Mouse (Mus musculus) frontal cortex, adult (tissue): ENCODE data around the gene Sdsl.
"Not testable (repeated sequence)": the region's sequence is repeated elsewhere in the genome, so short reads cannot be mapped to it uniquely, and the experiment has no call there.

ENCODE experiments used
- ATAC-seq: cut with Nextera tagmentation; 2 replicates; pipeline ENCODE4 v1.9.2; 2017; ENCODE audit warnings: mild to moderate bottlenecking, moderate library complexity, mixed read lengths; ENCODE audit not compliant: low TSS enrichment

Gene Sdsl

DNA sequence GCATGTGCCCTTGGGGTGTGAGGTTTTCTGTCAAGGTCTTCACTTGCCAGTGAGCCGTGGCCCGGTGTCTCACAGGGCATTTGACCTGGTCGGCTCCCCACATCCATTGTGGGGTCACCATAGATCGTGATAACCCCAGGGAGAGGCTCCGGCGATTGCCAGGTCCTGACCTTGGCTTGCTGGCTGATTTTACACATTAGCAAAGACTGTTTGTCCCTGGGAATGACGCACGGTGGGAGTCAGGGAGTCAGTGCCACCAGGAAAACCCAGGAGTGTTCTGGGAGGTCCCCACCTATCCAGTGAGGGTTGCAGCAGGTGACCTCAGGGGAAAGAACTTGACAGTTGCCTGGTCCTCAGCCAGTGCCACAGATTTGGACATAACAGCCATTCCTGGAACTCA, at the start of gene Sdsl:
Sdsl (minus strand) TSS at position 41 of the 400 bp plus-strand sequence.
- no peak for ATAC-seq

DNA sequence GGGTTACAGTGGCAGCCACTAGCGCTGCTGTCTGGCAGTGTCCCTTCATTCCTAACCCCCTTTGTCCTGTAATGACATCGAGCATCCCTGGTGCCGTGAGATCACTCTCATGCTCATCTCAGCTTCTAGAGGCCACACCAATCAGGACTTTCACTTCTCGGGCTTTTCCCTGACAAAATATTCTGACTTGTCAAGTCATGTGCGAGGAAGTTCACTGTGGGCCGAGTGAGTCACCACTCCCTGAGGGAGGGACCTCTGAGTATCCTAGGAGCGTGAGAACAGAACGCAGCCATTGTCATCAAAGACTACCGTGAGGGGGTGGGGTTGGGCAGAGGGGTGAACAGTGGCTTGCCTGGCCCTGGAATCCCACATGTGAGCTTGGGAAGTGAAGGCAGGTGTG, 44.9 kb upstream of the Sdsl start:
- ATAC-seq = no peak

DNA sequence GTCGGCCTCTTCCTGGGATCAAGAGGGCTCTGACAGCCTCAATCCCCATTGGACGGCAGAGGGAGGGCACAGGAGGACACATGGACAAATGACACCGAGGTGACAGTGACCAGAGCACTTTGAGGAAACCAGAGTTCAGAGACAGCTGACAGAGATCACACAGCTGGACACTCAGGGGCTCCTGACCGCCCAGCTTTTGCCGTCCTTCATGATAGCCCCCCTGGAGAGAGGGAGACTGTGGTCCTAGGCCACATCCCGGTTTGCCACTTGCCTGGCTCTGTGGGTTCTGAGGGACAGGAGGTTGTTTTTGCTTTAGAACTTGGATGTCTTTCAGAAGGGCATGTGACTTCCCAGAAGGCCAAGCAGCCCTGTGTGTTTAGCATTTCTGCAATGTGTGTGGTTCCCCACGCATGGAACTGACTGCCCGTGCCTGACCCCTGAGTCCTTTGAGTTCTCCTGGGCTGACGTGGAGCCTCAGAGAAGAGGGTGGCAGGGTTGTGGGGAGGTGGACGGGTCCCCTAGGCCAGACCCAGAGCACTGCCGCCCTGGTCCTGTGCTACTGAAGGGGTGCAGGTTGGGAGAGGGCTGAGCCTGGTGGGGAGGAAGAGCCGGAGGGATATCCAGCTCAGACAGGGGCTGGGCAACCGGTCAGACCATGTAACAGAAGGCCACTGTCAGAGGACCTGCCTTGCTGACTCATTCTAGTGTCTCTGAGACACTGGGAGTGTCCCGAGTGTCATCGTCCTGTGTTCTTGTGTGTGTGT, 43.8 kb upstream of the Sdsl start:
- no peak for ATAC-seq

- ATAC-seq = no peak
These were observed 42.8 kb upstream of the Sdsl start for GRCm38 (mm10) chr5:120515451-120515850.

- no peak for ATAC-seq
These were observed 42.1 kb upstream of the Sdsl start for GRCm38 (mm10) chr5:120514754-120515153.

GRCm38 (mm10) chr5:120514031-120514677, 41.5 kb upstream of the Sdsl start:
- no peak for ATAC-seq

DNA sequence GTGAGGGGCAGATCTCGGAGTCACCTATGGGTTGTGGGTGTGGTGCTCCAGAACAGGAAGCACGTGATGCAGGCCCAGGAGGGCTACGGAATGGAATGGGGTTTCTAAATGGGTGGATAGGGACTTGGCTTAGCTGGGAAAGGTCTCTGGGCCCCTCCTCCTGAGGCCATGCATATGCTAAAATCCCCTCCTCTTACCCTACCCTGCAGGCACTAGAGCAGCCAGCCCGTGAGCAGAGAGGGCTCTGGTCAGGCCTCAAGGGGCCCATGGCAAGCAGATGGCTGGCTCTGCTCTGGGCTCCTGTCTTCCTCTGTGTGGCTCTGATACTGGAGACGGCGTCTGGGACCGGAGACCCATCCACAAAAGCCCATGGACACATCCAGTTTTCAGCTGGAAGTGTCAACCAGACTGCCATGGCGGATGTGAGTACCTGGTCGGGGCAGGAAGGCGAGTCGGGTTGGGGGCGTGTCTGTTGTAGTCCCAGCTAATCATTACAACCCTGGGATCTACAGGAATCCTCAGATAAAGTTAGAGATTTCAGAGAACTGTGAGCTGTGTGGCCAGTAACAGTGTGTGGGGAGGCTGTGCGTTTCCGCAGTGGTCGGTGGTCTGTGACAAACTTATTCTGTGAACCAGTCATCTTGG, 40.4 kb upstream of the Sdsl start:
- ATAC-seq = no peak

DNA sequence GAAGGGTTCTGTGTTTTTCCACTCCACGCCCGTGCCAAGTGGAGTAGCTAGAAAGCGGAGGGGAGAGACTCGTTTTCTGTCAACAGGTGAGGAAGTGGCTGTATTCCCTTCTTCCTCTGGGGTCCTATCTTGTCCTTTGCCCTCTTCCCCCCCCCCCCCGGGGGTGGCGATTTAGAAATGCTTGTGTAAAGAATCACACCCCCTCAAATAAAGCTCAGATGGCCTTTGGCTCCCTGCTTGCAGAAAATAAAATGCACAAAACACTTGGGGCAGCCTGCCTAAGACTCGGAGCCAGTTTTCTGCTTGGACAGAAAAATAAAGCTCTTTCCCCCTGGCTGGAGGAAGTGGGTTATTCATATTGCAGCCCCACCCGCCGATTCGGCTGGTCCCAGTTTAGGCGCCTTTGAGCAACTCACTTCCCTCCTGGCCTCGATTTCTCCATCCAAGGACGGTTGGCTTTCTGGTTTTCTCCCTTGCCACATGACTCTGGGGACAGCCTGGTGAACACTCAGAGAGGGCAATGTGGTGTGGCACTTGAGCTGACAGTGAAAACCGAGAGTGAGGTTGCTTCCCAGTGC, 39.1 kb upstream of the Sdsl start:
- 0 out of 2 replicates have a peak, but pooled peaks have one; percentile 14 for ATAC-seq

- ATAC-seq = peak; percentile 85; the same call in 1 of the 2 replicates
These were observed 38.5 kb upstream of the Sdsl start, which contains the start of gene Slc8b1 for GRCm38 (mm10) chr5:120510982-120511642. Gene Slc8b1 (plus strand): TSS chr5:120511168.

DNA sequence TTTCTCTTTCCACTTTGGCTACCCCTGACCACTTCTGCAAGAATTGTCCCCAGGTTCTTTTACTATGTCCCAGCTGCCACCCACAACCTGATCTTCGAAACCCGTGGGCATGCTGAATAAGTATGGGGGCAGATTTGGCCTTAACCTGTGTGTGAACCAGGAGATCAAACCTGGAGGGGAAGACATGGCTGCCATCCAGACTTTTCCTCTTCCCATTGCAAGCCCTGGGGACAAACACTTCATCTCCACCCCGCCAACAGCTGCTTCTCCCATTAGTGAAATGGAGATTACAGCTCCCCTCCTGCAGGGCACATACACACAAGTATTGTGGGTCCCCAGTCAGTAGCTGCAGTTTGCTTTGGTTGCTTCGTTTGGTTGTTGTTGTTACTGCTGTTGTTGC, 34.7 kb upstream of the Sdsl start:
- no peak for ATAC-seq

DNA sequence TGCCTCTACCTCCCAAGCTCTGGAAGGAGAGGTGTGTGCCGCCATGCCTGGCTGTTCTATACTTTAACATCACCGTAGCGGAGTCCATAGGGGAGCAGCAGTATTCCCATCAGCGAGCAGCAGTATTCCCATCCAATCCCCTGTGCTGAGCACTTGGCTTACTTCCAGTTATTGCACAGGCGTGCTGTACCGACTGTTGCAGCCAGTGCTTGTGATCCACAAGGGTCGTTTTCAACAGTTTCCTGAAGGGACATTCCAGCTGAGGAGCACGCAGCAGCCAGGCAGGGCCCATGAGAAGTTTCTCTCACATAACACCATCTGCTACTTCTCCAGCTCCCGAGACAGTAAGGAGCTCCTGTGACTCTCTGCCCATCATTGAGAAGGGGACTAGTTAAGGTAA, 33.9 kb upstream of the Sdsl start:
- no peak for ATAC-seq

GRCm38 (mm10) chr5:120505781-120506180, 33.2 kb upstream of the Sdsl start:
- ATAC-seq = no peak

DNA sequence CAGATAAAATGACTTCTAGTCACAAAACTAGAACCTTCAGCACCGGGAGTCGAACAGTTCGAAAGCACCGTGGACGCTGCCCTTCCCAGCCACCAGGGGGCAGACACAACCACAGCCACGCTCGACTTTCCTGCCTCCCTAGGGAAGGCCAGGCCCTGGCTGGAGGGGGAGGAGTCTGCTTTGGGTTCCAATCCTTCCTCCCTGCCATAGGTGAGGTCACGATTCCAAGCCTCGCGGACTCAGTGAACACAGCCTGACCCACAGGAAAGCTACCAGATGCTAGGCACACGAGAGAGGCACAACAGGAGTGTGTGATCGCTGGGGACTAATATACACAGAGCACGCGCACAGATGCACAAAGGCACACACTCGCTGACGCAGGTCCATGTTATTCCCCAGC, 32.8 kb upstream of the Sdsl start:
- ATAC-seq = 0 out of 2 replicates have a peak, but pooled peaks have one; percentile 17

DNA sequence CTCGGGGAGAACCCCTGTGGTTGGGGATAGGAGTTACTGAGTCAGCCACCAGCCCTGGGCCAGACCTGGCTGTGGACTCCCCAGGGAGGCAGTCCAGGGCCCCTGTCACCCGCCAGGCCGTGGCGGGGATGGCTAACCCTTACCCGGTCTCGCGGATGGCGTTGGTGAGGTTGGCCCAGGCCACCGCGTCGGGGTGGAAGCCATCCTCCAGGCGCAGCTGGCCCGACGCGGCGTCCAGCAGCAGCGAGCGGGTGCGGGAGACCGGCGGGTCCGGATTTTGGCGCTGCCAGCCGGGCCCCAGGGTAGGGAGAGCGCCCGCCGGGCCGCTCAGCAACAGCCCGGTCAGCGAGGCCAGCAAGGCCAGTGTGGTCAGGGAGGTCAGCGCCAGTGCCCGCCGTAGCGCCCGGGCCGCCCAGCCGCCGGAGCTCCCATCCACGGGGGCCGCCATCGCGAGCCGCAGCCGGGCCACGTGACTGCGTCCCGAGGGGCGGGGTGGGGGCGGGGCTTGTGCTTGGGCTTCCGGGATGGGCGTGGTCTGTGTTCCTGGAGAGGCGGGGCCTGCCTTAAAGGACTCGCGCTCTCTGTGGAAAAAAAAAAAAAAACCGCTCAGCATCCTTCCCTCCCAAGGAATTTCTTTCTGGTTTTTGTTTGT, 30.7 kb upstream of the Sdsl start, which contains the start of gene Plbd2:
Plbd2 (minus strand) TSS at position 482 of the 652 bp plus-strand sequence.
- ATAC-seq = peak; percentile 51

DNA sequence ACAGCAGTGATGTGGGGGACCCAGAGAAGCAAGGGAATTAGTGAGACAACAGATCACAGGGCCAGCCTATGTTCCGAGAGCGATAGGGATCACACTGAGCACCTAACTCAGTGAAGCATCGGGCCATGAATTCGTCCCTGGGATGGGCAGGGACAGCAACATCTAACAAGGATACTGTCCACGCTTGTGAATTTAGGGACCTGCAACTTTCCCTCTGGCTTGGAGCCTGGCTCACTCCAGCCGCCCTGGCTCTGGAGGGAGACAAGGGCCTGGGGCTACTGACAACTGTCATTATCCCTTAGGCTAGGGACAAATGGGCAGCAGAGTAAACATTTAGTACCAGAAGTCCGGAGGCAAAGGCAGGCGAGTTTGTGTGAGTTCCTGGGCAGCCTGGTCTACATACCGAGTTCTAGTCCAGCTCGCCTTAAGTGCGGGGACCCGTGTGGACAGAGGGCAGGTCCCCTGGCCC, 30.1 kb upstream of the Sdsl start:
- peak; percentile 24; the same call in 1 of the 2 replicates for ATAC-seq

- ATAC-seq = peak; percentile 34; the same call in 1 of the 2 replicates
These were observed 29.6 kb upstream of the Sdsl start for GRCm38 (mm10) chr5:120502147-120502621.

DNA sequence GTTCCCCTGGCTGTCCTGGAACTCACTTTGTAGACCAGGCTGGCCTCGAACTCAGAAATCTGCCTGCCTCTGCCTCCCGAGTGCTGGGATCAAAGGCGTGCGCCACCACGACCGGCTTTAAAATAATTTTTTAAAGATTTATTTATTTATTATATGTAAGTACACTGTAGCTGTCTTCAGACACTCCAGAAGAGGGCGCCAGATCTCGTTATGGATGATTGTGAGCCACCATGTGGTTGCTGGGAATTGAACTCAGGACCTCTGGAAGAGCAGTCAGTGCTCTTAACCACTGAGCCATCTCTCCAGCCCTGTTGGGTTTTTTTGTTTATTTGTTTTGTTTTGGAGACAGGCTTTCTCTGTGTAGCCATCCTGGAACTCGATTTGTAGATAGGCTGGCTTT, 28.0 kb upstream of the Sdsl start:
- not testable (repeated sequence) for ATAC-seq

DNA sequence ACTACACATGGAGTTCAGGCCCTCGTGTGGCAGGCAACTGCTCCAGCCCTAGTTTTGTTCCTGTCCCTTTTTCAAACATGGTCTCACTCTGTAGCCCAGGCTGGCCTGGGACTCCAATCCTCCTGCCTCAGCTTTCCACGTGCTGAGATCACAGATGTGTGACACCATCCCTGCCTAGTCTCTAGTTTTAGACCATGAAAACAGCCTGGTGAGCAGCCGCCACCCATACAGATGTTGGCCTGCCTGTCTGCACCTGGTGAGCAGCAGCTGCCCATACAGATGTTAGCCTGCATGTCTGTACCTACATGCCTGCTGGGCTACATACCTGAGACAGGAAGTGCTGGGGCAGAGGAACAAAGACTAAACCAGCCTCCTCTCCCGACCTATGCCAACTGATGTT, 26.6 kb upstream of the Sdsl start:
- no peak for ATAC-seq

- ATAC-seq = no peak
These were observed 24.5 kb upstream of the Sdsl start for GRCm38 (mm10) chr5:120497071-120497470.

DNA sequence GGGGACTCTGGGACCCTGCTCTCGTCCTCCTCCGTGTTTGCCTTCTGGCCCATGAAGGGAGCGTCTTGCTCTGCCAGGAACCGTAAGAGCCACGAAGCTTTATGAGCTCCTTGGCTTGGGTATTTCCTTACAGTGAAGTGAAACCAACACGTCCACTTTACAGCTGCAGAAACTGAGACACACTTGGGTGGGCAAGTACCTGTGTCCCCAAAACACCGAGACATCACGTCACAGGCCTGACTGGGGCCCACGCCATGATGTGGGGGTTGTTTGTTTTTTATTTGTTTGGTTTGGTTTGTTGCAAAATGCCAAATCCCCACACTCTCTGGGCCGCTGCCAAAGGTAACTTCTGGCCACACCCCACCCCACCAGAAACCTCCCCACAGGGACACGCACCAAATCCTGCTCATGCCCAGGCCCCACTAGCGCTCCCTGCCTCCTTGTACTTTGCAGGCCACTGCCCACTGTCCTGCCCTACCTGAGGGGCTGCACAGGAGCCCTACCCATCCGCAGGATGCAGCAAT, 23.2 kb upstream of the Sdsl start:
- ATAC-seq = no peak
